Mouse (Mus musculus) MEL-GATA-1-ER (cell line): ENCODE results near the gene Ahdc1.

Source experiments
- DNase-seq: peaks from one replicate; pipeline ENCODE4 v3.0.0-alpha.2; 2012; ENCODE audit warnings: low read depth; ENCODE audit errors: extremely low read depth

The Ahdc1 gene

DNA sequence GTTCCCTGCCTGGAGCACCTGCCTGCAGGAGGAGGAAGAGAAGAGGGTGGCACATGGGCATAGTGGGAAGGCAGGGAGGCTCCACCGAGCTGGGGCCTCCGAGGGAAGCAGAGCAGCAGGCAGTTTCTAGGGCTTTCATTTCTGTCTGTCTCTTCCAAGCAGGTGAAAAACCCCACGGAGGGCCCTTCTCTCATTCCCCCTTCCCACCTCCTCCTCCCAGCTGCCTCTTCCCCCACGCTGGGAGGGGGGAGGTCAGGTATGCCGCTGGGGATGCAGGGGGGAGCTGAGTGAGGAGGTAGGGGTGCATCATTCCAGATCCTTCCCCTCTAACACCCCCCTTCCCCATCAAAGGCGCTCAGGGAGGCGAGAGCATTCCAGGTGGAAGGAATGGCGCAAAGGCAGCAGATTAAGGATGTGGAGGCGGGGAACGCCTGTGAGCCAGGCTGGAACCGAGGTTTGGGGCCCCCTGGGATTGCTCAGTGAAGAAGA is 109.8 kb downstream of the Ahdc1 start:
- no peak for DNase-seq

DNA sequence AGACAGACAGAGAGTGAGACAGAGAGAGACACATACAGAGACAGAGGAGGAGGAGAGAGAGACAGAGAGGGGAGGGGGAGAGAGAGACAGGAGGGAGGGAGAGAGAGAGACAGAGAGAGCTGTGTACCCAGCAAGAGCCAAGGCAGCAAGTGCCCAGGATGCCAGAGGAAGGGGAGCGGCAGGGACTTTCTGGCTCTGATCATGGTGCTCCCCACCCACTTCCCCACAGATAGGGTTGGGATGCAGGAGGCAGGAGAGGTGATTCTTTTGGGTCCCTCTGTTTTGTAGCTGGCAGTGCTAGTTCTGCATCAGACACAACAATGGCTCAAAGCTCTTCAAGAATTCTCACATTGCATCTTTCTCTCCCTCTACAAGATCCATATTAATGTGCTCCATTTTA is 110.4 kb downstream of the Ahdc1 start:
- DNase-seq, result no peak

DNA sequence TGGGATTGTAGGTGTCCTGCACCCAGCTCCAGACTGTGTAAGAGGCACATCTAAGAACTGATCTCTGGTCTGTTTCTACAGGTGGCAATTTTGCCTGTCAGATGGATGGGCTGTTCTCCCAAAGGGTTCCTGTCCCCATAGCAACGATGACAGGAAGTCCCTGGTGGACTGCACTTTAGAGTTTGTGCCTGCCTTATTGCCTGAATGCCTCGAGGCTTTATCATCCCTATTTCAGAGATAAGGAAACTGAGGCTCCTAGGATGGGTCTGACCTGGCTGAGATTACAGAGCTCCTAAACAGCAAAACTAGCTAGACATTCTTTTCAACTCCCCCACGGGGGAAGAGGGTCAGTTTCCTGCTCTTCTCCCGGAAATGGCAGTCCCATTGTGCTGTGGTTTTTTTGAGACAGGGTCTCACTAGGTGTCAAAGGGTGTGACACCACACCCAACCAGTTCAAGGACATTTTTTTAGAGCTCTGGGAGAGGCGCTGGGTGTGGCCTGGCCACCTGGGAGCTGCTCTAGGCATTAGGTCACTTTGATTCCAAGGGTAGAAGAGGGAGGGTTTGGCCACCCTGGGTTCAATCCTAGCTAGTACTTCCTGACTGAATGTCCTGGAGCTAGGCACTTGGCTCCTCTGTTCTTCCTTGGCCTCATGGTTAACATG is 111.0 kb downstream of the Ahdc1 start:
- DNase-seq, result no peak

DNA sequence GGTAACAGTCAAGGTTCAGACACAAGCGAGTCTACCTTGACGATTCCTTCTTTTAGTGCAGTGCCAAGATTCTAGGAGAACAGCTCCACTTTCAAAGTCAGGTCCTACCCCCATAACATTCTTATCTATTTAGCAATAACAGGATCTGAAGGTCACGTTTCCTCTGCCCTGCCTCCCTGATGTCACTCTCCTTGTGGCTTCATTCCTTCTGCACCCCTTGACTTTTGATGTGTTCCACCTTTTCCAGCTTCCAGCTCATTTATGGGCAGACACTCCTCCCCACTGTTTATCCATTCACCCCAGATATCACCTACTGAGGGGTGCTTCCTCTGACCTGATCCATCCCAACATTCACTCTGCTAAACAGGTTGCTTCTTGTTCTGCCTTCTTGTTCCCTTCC is 116.0 kb downstream of the Ahdc1 start:
- no peak for DNase-seq
